Mouse (Mus musculus) neural tube, embryonic 13.5 days (tissue): ENCODE measurements around the gene Bicc1. TPM values are rescaled to one million over a fixed set of nuclear protein-coding genes. Genes with fewer than 3 reads are reported as not detected.

Experiments
- polyA plus RNA-seq: library from polyadenylated mRNA; unstranded; fragments of >200 nt; fragmentation: Nextera tagmentation; extraction: Ambion mirVana; gene quantifications from 2 replicates; pipeline ENCODE4 v1.2.1, GENCODE M21; 2015

Bicc1 gene
- polyA plus RNA-seq, 1 experiment from 2014 or later: 5.9 TPM

Other genes starting within 250 kb of the Bicc1 start
- 56.6 and 69.5 TPM in 2 replicates for gene Tfam, start 78.6 kb upstream of the Bicc1 start, polyA plus RNA-seq
- gene Ube2d1, start 125.6 kb upstream of the Bicc1 start, polyA plus RNA-seq: 200 and 217 TPM in 2 replicates
- 242 and 259 TPM in 2 replicates for gene Cisd1, start 185.3 kb upstream of the Bicc1 start, polyA plus RNA-seq
- gene Ipmk, start 188.1 kb upstream of the Bicc1 start, polyA plus RNA-seq: 16.0 and 17.9 TPM in 2 replicates